Mouse (Mus musculus): ENCODE data around the gene Zfp365. TPM values are rescaled to one million over a fixed set of nuclear protein-coding genes. Genes with fewer than 3 reads are reported as not detected.

Zfp365 gene
- polyA plus RNA-seq, 1 experiment from 2014 or later, result 0.63 TPM

GRCm38 (mm10) chr10:67903387-67903786 lies 9.1 kb downstream of the Zfp365 start:
- Histone ChIP-seq H3K4me1 (replicated peaks) (no peaks in the 10 kb centered on the region), H3K9ac (no peak overlapping the region), H3K27ac (ENCODE audit: poor library complexity, severe bottlenecking) (no peak overlapping the region), H3K9me3 (replicated peaks) (no peaks in the 10 kb centered on the region), H3K36me3 (no peaks in the 10 kb centered on the region), H3K4me3 (no peak overlapping the region), H3K4me2 (no peak overlapping the region), H3K27me3 (replicated peaks) (no peaks in the 10 kb centered on the region)
- WGBS, result 62% methylated on average over 7 of the region's 7 CpGs
- ATAC-seq (ENCODE audit: insufficient number of reproducible peaks, low FRiP score), result no peak

- H3K9ac ChIP-seq, result no peak overlapping the region
- H3K27ac ChIP-seq (ENCODE audit: poor library complexity, severe bottlenecking), result no peak overlapping the region
- H3K4me3 ChIP-seq, result no peak overlapping the region
- no peaks in the 10 kb centered on the region for H3K9me3 ChIP-seq (replicated peaks)
- no peak overlapping the region for H3K4me2 ChIP-seq
- H3K27me3 ChIP-seq (replicated peaks), result no peaks in the 10 kb centered on the region
- H3K36me3 ChIP-seq, result no peaks in the 10 kb centered on the region
- no peaks in the 10 kb centered on the region for H3K4me1 ChIP-seq (replicated peaks)
- WGBS, result 36% methylated on average over 5 of the region's 5 CpGs
- no peak for ATAC-seq (ENCODE audit: insufficient number of reproducible peaks, low FRiP score)
These were observed 11.3 kb downstream of the Zfp365 start for GRCm38 (mm10) chr10:67901179-67901578.

DNA sequence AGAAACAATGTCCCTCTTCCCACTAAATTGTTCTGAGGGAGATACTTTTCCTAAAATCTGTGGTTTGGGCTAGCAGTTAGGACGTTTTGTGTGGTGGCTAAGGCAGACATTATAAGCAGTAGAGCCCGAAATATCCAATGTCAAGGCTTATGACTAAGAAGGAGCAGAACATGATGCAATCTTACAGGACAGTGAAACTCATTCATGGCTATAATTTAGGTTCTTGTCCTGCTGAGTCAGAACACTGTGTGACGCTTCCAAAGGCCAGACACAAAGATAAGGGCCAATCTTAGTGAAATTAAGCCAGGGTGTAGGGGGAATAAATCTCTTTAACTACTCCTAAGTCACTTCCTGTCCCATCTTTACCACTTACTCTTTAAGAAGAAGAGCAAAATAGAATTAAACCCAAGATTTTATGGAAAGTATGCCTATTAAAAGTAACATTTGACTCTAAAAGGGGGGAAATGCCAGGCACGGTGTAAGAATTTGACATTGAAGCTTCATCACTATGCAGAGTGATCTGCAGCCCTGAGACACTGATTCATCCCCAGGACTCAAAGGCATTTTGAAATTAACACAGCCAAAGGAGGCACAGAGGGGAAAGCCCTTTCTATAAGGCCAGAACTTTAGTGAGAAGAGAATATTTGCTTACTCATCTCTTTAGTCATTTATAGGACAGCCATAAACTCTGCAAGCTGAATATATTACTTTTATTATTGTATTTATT lies 13.3 kb downstream of the Zfp365 start:
- Histone ChIP-seq H3K4me1 (replicated peaks) (no peaks in the 10 kb centered on the region), H3K27ac (ENCODE audit: poor library complexity, severe bottlenecking) (no peak overlapping the region), H3K27me3 (replicated peaks) (no peaks in the 10 kb centered on the region), H3K36me3 (no peaks in the 10 kb centered on the region), H3K4me2 (no peak overlapping the region), H3K9ac (no peak overlapping the region), H3K9me3 (replicated peaks) (no peaks in the 10 kb centered on the region), H3K4me3 (no peak overlapping the region)
- WGBS, result 55% methylated on average over 4 of the region's 4 CpGs
- ATAC-seq (ENCODE audit: insufficient number of reproducible peaks, low FRiP score), result no peak

DNA sequence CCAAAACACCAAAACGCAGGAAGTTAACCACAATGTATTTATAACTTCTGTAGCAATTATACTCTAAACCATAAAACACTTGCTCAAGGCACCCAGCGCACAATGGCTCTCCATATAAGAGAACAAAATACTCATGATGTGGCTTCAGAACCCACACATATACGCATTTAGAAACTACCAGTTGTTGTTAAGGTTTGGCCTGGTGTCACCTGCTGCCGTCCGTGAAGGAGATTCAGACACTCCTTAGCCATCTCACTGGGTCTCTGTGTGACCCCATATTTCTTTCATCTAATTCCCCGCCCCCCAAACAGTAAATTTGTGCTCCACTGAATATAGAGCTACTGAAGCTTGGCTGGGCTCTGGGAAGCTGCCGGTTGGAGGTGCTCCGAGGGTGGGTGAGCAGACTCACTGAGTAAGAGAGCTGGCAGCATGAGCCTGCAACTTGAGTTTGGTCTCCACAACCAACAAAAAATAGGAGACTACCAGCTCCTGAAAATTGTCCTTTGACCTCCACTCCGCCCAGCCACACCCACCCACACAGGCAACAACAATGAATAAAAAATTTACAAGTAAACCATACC lies 14.0 kb downstream of the Zfp365 start:
- Histone ChIP-seq H3K36me3 (no peaks in the 10 kb centered on the region), H3K9ac (no peak overlapping the region), H3K9me3 (replicated peaks) (no peaks in the 10 kb centered on the region), H3K27me3 (replicated peaks) (no peaks in the 10 kb centered on the region), H3K4me1 (replicated peaks) (no peaks in the 10 kb centered on the region), H3K4me2 (no peak overlapping the region), H3K27ac (ENCODE audit: poor library complexity, severe bottlenecking) (no peak overlapping the region), H3K4me3 (no peak overlapping the region)
- 85% methylated on average over 9 of the region's 9 CpGs for WGBS
- ATAC-seq (ENCODE audit: insufficient number of reproducible peaks, low FRiP score), result no peak

DNA sequence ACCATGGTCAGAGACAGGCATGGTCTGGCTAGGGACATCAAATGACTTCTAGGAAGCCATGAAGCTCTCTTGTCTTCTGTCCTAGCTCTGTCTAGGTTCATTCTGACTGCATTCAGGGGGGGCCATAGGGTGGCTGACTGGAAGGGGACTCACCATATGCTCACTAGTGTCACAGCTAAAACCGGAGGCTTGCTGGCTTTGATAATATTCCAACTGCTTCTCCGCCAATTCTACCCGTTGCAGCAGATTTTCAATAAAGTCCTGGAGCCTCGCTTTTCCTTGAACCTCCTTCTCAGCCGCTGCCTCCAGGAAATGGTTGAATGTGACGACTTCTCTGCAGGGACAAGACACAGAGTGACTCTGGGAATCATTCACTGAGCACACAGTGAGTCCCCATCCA lies 15.2 kb downstream of the Zfp365 start:
- no peak overlapping the region for H3K9ac ChIP-seq
- no peaks in the 10 kb centered on the region for H3K27me3 ChIP-seq (replicated peaks)
- no peak for ATAC-seq (ENCODE audit: insufficient number of reproducible peaks, low FRiP score)
- no peak overlapping the region for H3K4me3 ChIP-seq
- H3K9me3 ChIP-seq (replicated peaks), result no peaks in the 10 kb centered on the region
- H3K4me1 ChIP-seq (replicated peaks), result no peaks in the 10 kb centered on the region
- WGBS, result 81% methylated on average over 6 of the region's 6 CpGs
- no peak overlapping the region for H3K27ac ChIP-seq (ENCODE audit: poor library complexity, severe bottlenecking)
- H3K4me2 ChIP-seq, result no peak overlapping the region
- no peaks in the 10 kb centered on the region for H3K36me3 ChIP-seq

DNA sequence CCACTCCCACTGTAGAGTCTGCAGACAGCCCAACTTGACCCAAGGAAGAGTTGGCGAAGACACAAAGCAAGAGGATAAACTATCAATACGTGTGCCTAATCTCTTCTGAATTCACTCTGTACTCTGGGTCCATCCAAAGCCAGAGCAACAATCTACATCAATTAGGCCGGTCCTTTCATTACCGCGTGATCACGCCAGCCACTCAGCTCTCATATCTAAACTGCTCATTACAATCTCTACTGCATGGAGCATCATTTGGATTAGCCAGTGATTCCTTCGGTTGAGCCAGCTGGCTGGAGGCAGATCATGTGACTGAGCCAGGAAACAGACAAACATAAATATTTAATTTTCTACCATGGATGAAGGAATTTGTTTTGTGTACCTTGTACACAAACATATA lies 17.8 kb downstream of the Zfp365 start:
- Histone ChIP-seq H3K27ac (ENCODE audit: poor library complexity, severe bottlenecking) (no peak overlapping the region), H3K4me1 (replicated peaks) (no peaks in the 10 kb centered on the region), H3K4me2 (no peak overlapping the region), H3K4me3 (no peak overlapping the region), H3K36me3 (no peaks in the 10 kb centered on the region), H3K9ac (no peak overlapping the region), H3K27me3 (replicated peaks) (no peaks in the 10 kb centered on the region), H3K9me3 (replicated peaks) (no peaks in the 10 kb centered on the region)
- 89% methylated on average over 7 of the region's 7 CpGs for WGBS
- ATAC-seq (ENCODE audit: insufficient number of reproducible peaks, low FRiP score), result no peak

GRCm38 (mm10) chr10:67894059-67894458 lies 18.4 kb downstream of the Zfp365 start:
- Histone ChIP-seq H3K9ac (no peak overlapping the region), H3K27ac (ENCODE audit: poor library complexity, severe bottlenecking) (no peak overlapping the region), H3K27me3 (replicated peaks) (no peaks in the 10 kb centered on the region), H3K4me1 (replicated peaks) (no peaks in the 10 kb centered on the region), H3K4me3 (no peak overlapping the region), H3K4me2 (no peak overlapping the region), H3K36me3 (no peaks in the 10 kb centered on the region), H3K9me3 (replicated peaks) (no peaks in the 10 kb centered on the region)
- WGBS, result 65% methylated on average over 8 of the region's 8 CpGs
- ATAC-seq (ENCODE audit: insufficient number of reproducible peaks, low FRiP score), result no peak

- 79% methylated on average over 10 of the region's 10 CpGs for WGBS
- no peak overlapping the region for H3K27ac ChIP-seq (ENCODE audit: poor library complexity, severe bottlenecking)
- no peaks in the 10 kb centered on the region for H3K36me3 ChIP-seq
- no peaks in the 10 kb centered on the region for H3K9me3 ChIP-seq (replicated peaks)
- no peak overlapping the region for H3K4me3 ChIP-seq
- H3K4me2 ChIP-seq, result no peak overlapping the region
- no peaks in the 10 kb centered on the region for H3K4me1 ChIP-seq (replicated peaks)
- ATAC-seq (ENCODE audit: insufficient number of reproducible peaks, low FRiP score), result no peak
- H3K27me3 ChIP-seq (replicated peaks), result no peaks in the 10 kb centered on the region
- no peak overlapping the region for H3K9ac ChIP-seq
These were observed 19.2 kb downstream of the Zfp365 start for GRCm38 (mm10) chr10:67893226-67893625.

DNA sequence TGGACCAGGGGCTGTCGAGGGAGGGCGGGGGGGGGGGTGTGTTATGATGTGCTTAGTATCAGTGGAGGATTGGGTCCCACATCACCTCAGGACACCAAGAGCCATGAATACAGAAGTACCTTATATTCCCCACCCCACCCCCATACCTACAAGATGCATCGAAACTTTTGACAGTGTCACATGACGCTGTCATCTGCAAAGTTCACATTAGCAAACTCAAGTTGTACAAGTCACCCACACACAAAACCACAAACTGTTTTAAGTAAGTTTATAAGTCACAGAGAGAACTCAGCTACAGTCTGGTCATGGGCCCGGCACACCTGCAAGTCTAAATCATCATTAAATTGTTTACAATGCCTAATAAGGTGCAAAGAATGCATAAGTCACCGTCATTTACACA lies 21.3 kb downstream of the Zfp365 start:
- H3K27me3 ChIP-seq (replicated peaks), result no peaks in the 10 kb centered on the region
- no peak overlapping the region for H3K9ac ChIP-seq
- ATAC-seq (ENCODE audit: insufficient number of reproducible peaks, low FRiP score), result no peak
- no peaks in the 10 kb centered on the region for H3K36me3 ChIP-seq
- no peaks in the 10 kb centered on the region for H3K4me1 ChIP-seq (replicated peaks)
- WGBS, result 86% methylated on average over 6 of the region's 6 CpGs
- no peak overlapping the region for H3K4me3 ChIP-seq
- no peak overlapping the region for H3K27ac ChIP-seq (ENCODE audit: poor library complexity, severe bottlenecking)
- no peak overlapping the region for H3K4me2 ChIP-seq
- no peaks in the 10 kb centered on the region for H3K9me3 ChIP-seq (replicated peaks)

- Histone ChIP-seq H3K9me3 (replicated peaks) (no peaks in the 10 kb centered on the region), H3K27me3 (replicated peaks) (no peaks in the 10 kb centered on the region), H3K4me3 (no peak overlapping the region), H3K36me3 (no peaks in the 10 kb centered on the region), H3K9ac (no peak overlapping the region), H3K27ac (ENCODE audit: poor library complexity, severe bottlenecking) (no peak overlapping the region), H3K4me1 (replicated peaks) (no peaks in the 10 kb centered on the region), H3K4me2 (no peak overlapping the region)
- 88% methylated on average over 10 of the region's 10 CpGs for WGBS
- ATAC-seq (ENCODE audit: insufficient number of reproducible peaks, low FRiP score), result no peak
These were observed 24.5 kb downstream of the Zfp365 start for GRCm38 (mm10) chr10:67887971-67888370.

DNA sequence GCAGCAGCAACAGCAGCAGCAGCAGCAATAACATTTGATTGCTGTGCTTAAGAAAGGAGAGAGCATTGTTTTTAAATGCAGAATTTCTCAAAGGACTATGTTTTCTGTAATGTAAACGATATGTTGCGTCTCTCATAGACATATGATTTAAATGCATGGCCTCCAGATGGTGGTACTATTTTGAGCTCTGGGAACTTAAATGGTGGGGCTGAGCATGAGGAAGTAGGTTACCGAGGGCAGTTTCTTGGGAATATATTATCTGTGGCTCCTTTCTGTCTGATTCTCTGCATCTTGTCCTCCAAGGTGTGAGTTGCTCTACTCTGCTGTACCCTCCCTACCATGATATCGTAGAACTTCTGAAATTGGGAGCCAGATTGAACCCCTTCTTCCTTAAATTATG lies 31.8 kb downstream of the Zfp365 start:
- Histone ChIP-seq H3K4me2 (no peak overlapping the region), H3K27me3 (replicated peaks) (no peaks in the 10 kb centered on the region), H3K9me3 (replicated peaks) (no peaks in the 10 kb centered on the region; the same call in 1 of the 2 replicates), H3K36me3 (no peaks in the 10 kb centered on the region), H3K4me1 (replicated peaks) (no peaks in the 10 kb centered on the region), H3K9ac (no peak overlapping the region), H3K27ac (ENCODE audit: poor library complexity, severe bottlenecking) (no peak overlapping the region), H3K4me3 (no peak overlapping the region)
- 88% methylated on average over 4 of the region's 4 CpGs for WGBS
- ATAC-seq (ENCODE audit: insufficient number of reproducible peaks, low FRiP score), result no peak

DNA sequence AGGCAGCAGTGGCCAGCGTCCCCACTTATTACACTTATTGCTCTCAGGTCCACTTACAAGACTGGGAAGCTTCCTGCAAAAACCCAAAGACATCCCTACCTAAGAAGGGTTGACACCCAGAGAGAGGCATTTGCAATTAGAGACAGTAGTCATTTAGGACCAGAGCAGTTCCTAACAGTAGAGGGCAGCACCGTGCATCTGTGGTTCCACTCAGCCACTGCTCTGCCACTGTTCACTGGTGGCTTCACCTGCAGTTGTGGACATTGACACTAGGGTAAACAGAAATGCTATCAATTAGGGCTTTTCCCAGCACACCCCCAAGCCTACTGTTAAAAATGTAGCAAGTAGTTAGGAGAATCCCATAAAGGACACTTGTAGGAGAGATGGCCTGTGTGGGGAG lies 40.7 kb downstream of the Zfp365 start:
- no peak overlapping the region for H3K9ac ChIP-seq
- WGBS, result 13% methylated on average over 2 of the region's 2 CpGs
- no peaks in the 10 kb centered on the region for H3K9me3 ChIP-seq (replicated peaks)
- ATAC-seq (ENCODE audit: insufficient number of reproducible peaks, low FRiP score), result no peak
- H3K4me1 ChIP-seq (replicated peaks), result no peaks in the 10 kb centered on the region
- H3K4me3 ChIP-seq, result no peak overlapping the region
- no peaks in the 10 kb centered on the region for H3K27me3 ChIP-seq (replicated peaks)
- H3K27ac ChIP-seq (ENCODE audit: poor library complexity, severe bottlenecking), result no peak overlapping the region
- H3K4me2 ChIP-seq, result no peak overlapping the region
- no peaks in the 10 kb centered on the region for H3K36me3 ChIP-seq

Measured in heart, embryonic 12.5 days (tissue).